ENCODE assay signal across 15 mouse cellular contexts in the genomic region with DNA sequence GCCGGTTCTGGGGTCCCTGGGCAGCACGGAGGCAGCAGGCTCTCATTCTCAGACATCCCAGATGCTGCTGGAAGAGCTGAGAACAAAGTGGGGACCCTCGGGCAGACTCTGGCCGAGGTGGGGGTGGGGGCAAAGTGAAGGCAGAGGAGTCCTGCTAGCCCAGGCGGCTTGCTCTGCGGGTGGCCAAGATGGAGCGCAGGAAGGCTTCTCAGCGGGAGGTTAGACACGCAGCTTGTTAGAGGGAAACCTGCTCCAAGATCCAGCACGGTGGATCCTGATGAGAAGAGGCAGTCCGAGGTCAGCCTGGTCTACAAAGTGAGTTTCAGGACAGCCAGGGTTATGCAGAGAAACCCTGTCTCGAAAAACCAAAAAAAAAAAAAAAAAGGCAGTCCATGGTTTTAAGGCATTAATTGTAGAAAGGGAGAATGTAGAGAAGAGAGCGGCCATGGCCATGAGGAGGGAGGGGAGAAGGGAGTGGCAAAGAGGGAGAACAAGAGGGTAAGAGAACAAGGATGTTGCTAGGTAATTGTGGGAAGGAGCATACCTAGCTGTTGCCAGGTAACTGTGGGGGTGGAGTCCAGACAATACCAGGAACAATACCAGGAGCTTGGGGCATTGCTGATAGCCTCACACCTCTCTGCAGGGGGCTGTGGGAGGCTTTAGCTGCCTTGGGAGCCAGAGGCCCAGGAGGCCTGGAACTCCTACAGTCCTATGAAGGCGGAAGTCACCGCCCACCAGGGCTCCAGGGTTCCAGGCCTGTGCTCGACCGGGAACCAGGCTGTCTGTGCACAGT. TPM values are rescaled to one million over a fixed set of nuclear protein-coding genes. Genes with fewer than 3 reads are reported as not detected.
DNase-seq lines count a peak whose midpoint lies in the region; ATAC-seq and TF ChIP-seq lines count a peak whose summit lies in the region.
"Had no signal": no experiment of that assay in that cellular context is flagged by ENCODE, and none has a peak within 500 bp of the region (broad histone marks: within the 10 kb centered on the region; RNA-seq: fewer than 3 reads in every experiment).

No protein-coding gene starts in this region.

- H3K4me3 ChIP-seq in hindbrain, postnatal 0 days (ENCODE audit: low read length): no peak overlapping the region
- H3K4me3 ChIP-seq in hindbrain, embryonic 16.5 days (ENCODE audit: low read length): no peak overlapping the region
- no peak overlapping the region for H3K4me3 ChIP-seq in intestine, postnatal 0 days (ENCODE audit: low read depth, low read length)
- H3K4me3 ChIP-seq in stomach, embryonic 14.5 days (ENCODE audit: low read depth, low read length): no peak overlapping the region
- H3K4me3 ChIP-seq in liver, embryonic 11.5 days (ENCODE audit: low read depth, low read length): no peak overlapping the region
- H3K4me3 ChIP-seq in left cerebral cortex, adult 2 months: no peak overlapping the region
- H3K4me3 ChIP-seq: gastrocnemius, adult 2 months; limb, embryonic 13.5 days; megakaryocyte, embryonic 14.5 days had no signal

- no peak for DNase-seq in hindbrain, postnatal 0 days (ENCODE audit: low spot score)
- peak; percentile 100 for DNase-seq in R1 (ENCODE audit: low read depth, low spot score)
- DNase-seq in adrenal gland, postnatal 25 days: no peak
- DNase-seq in liver, embryonic 11.5 days (ENCODE audit: low spot score): no peak
- no peak for DNase-seq in left cerebral cortex, adult 2 months (ENCODE audit: extremely low spot score in 1 of 2, low spot score in 2 of 2)
- DNase-seq: cerebellum, adult 11 months; gastrocnemius, adult 2 months; kidney, adult 11 months; layer of hippocampus, adult 9-11 months; spleen, adult 18-20 months had no signal

- WGBS in hindbrain, postnatal 0 days: 29% methylated on average over 17 of the region's 17 CpGs
- 23% methylated on average over 17 of the region's 17 CpGs for WGBS in hindbrain, embryonic 16.5 days
- 46% methylated on average over 17 of the region's 17 CpGs for WGBS in intestine, postnatal 0 days
- WGBS in stomach, embryonic 14.5 days: 37% methylated on average over 17 of the region's 17 CpGs
- 43% methylated on average over 17 of the region's 17 CpGs for WGBS in liver, embryonic 11.5 days

- H3K27ac ChIP-seq in hindbrain, postnatal 0 days: no peak overlapping the region
- no peak overlapping the region for H3K27ac ChIP-seq in hindbrain, embryonic 16.5 days (ENCODE audit: low read depth, low read length)
- no peak overlapping the region for H3K27ac ChIP-seq in intestine, postnatal 0 days (ENCODE audit: low read depth, low read length)
- no peak overlapping the region for H3K27ac ChIP-seq in stomach, embryonic 14.5 days (ENCODE audit: low read length)
- H3K27ac ChIP-seq in liver, embryonic 11.5 days (ENCODE audit: low read depth, low read length): no peak overlapping the region
- no peak overlapping the region for H3K27ac ChIP-seq in left cerebral cortex, adult 2 months
- H3K27ac ChIP-seq: gastrocnemius, adult 2 months; limb, embryonic 13.5 days had no signal

- peaks cover 15% of the 10 kb centered on the region; the same call in 1 of the 2 replicates for H3K36me3 ChIP-seq in hindbrain, postnatal 0 days (ENCODE audit: insufficient read depth, low read length)
- H3K36me3 ChIP-seq in hindbrain, embryonic 16.5 days (ENCODE audit: control insufficient read depth, insufficient read depth, low read length): peaks cover 10% of the 10 kb centered on the region
- H3K36me3 ChIP-seq in intestine, postnatal 0 days (ENCODE audit: control insufficient read depth, insufficient read depth): peaks cover 12% of the 10 kb centered on the region
- H3K36me3 ChIP-seq in stomach, embryonic 14.5 days (ENCODE audit: control insufficient read depth, insufficient read depth, low read length): no peaks in the 10 kb centered on the region; the same call in 1 of the 2 replicates
- no peaks in the 10 kb centered on the region for H3K36me3 ChIP-seq in liver, embryonic 11.5 days (ENCODE audit: control insufficient read depth, insufficient read depth, low read length)

- H3K9me3 ChIP-seq in hindbrain, postnatal 0 days (ENCODE audit: low read length): no peaks in the 10 kb centered on the region
- H3K9me3 ChIP-seq in hindbrain, embryonic 16.5 days (ENCODE audit: control insufficient read depth, low read length): no peaks in the 10 kb centered on the region
- no peaks in the 10 kb centered on the region for H3K9me3 ChIP-seq in intestine, postnatal 0 days (ENCODE audit: control insufficient read depth)
- H3K9me3 ChIP-seq in stomach, embryonic 14.5 days (ENCODE audit: control insufficient read depth, low read depth, low read length): no peaks in the 10 kb centered on the region
- no peaks in the 10 kb centered on the region for H3K9me3 ChIP-seq in liver, embryonic 11.5 days (ENCODE audit: control insufficient read depth, low read length)
- H3K9me3 ChIP-seq: limb, embryonic 13.5 days; megakaryocyte, embryonic 14.5 days had no signal

- H3K27me3 ChIP-seq in hindbrain, postnatal 0 days (ENCODE audit: insufficient read depth, low read length): no peaks in the 10 kb centered on the region
- no peaks in the 10 kb centered on the region for H3K27me3 ChIP-seq in hindbrain, embryonic 16.5 days (replicated peaks; ENCODE audit: control insufficient read depth, insufficient read depth, low read length)
- no peaks in the 10 kb centered on the region for H3K27me3 ChIP-seq in intestine, postnatal 0 days (replicated peaks; ENCODE audit: control insufficient read depth, insufficient read depth, low read length)
- no peaks in the 10 kb centered on the region for H3K27me3 ChIP-seq in stomach, embryonic 14.5 days (ENCODE audit: control insufficient read depth, insufficient read depth, low read length)
- no peaks in the 10 kb centered on the region for H3K27me3 ChIP-seq in liver, embryonic 11.5 days (replicated peaks; ENCODE audit: control insufficient read depth, insufficient read depth, low read length)
- H3K27me3 ChIP-seq: limb, embryonic 13.5 days; megakaryocyte, embryonic 14.5 days had no signal

- no peaks in the 10 kb centered on the region for H3K4me1 ChIP-seq in hindbrain, postnatal 0 days (ENCODE audit: insufficient read depth, low read length)
- no peaks in the 10 kb centered on the region for H3K4me1 ChIP-seq in hindbrain, embryonic 16.5 days (ENCODE audit: control insufficient read depth, insufficient read depth, low read depth, low read length)
- no peaks in the 10 kb centered on the region for H3K4me1 ChIP-seq in intestine, postnatal 0 days (replicated peaks; ENCODE audit: control insufficient read depth, insufficient read depth, low read length)
- no peaks in the 10 kb centered on the region for H3K4me1 ChIP-seq in stomach, embryonic 14.5 days (ENCODE audit: control insufficient read depth, insufficient read depth, low read length)
- no peaks in the 10 kb centered on the region for H3K4me1 ChIP-seq in liver, embryonic 11.5 days (replicated peaks; ENCODE audit: control insufficient read depth, insufficient read depth, low read length)

- intact Hi-C loops in left cerebral cortex, adult 2 months (cut with DNase I): no loop called here

- ATAC-seq in hindbrain, postnatal 0 days: 0 out of 2 replicates have a peak, but pooled peaks have one; percentile 7
- no peak for ATAC-seq in hindbrain, embryonic 16.5 days
- ATAC-seq in intestine, postnatal 0 days: peak; percentile 63; the same call in 1 of the 2 replicates
- peak; percentile 87 for ATAC-seq in stomach, embryonic 14.5 days (ENCODE audit: insufficient number of reproducible peaks, insufficient read depth, low FRiP score, low read depth)
- ATAC-seq in liver, embryonic 11.5 days (replicated peaks; ENCODE audit: low FRiP score): no peak

- no peak overlapping the region for H3K4me2 ChIP-seq in hindbrain, postnatal 0 days (ENCODE audit: low read depth, low read length)
- H3K4me2 ChIP-seq in hindbrain, embryonic 16.5 days (ENCODE audit: low read length): no peak overlapping the region
- no peak overlapping the region for H3K4me2 ChIP-seq in intestine, postnatal 0 days (replicated peaks; ENCODE audit: low read depth)
- no peak overlapping the region for H3K4me2 ChIP-seq in stomach, embryonic 14.5 days (replicated peaks; ENCODE audit: low read depth, low read length)
- H3K4me2 ChIP-seq in liver, embryonic 11.5 days: no peak overlapping the region
- H3K4me2 ChIP-seq: limb, embryonic 13.5 days had no signal

- TF ChIP-seq CTCF in hindbrain, postnatal 0 days (IDR thresholded peaks at IDR 0.05; ENCODE audit: low read depth): no peak
- no peak for TF ChIP-seq CTCF in intestine, postnatal 0 days (IDR thresholded peaks at IDR 0.05; ENCODE audit: low read depth)
- no peak for TF ChIP-seq CTCF in left cerebral cortex, adult 2 months (IDR thresholded peaks at IDR 0.05)

- H3K9ac ChIP-seq in hindbrain, postnatal 0 days (replicated peaks; ENCODE audit: low read length): no peak overlapping the region
- no peak overlapping the region for H3K9ac ChIP-seq in hindbrain, embryonic 16.5 days (ENCODE audit: low read depth, low read length)
- no peak overlapping the region for H3K9ac ChIP-seq in intestine, postnatal 0 days (ENCODE audit: low read depth, low read length)
- H3K9ac ChIP-seq in stomach, embryonic 14.5 days (replicated peaks; ENCODE audit: low read depth, low read length): no peak overlapping the region
- H3K9ac ChIP-seq in liver, embryonic 11.5 days (ENCODE audit: low read depth, low read length): no peak overlapping the region
- H3K9ac ChIP-seq: limb, embryonic 13.5 days had no signal

RNA-seq across cellular contexts. Expression of a gene that starts 25.7 kb away (rescaled TPM):
- 16.1 and 18.9 TPM in 2 replicates for total RNA-seq in hindbrain, postnatal 0 days (2014; rRNA removed)
- 36.2 and 45.3 TPM in 2 replicates for polyA plus RNA-seq in hindbrain, postnatal 0 days (2015; fragmentation: Nextera tagmentation; extraction: Ambion mirVana)
- 50.1 and 50.8 TPM in 2 replicates for polyA plus RNA-seq in hindbrain, embryonic 16.5 days (2015; fragmentation: Nextera tagmentation; extraction: Ambion mirVana)
- 34.0 and 34.3 TPM in 2 replicates for polyA plus RNA-seq in intestine, postnatal 0 days (2015; fragmentation: Nextera tagmentation; extraction: Ambion mirVana)
- 57.4 and 65.0 TPM in 2 replicates for polyA plus RNA-seq in stomach, embryonic 14.5 days (2014; fragmentation: Nextera tagmentation; extraction: Ambion mirVana)
- total RNA-seq in adrenal gland, postnatal 25 days (2021): 36.2 and 38.2 TPM in 2 replicates
- polyA plus RNA-seq in liver, embryonic 11.5 days (2014; fragmentation: Nextera tagmentation; extraction: Ambion mirVana): 74.7 and 77.4 TPM in 2 replicates
- 10 to 100 TPM; 32.7 to 40.2 TPM for total RNA-seq in left cerebral cortex, adult 2 months (2021)

RNA-seq across cellular contexts. Expression of a gene that starts 43.5 kb away (rescaled TPM):
- total RNA-seq in hindbrain, postnatal 0 days (2014; rRNA removed): 24.5 and 36.3 TPM in 2 replicates
- polyA plus RNA-seq in hindbrain, postnatal 0 days (2015; fragmentation: Nextera tagmentation; extraction: Ambion mirVana): 55.5 and 57.4 TPM in 2 replicates
- 67.9 and 70.4 TPM in 2 replicates for polyA plus RNA-seq in hindbrain, embryonic 16.5 days (2015; fragmentation: Nextera tagmentation; extraction: Ambion mirVana)
- 59.2 and 62.0 TPM in 2 replicates for polyA plus RNA-seq in intestine, postnatal 0 days (2015; fragmentation: Nextera tagmentation; extraction: Ambion mirVana)
- 42.8 and 47.2 TPM in 2 replicates for polyA plus RNA-seq in stomach, embryonic 14.5 days (2014; fragmentation: Nextera tagmentation; extraction: Ambion mirVana)
- total RNA-seq in adrenal gland, postnatal 25 days (2021): 52.8 and 78.7 TPM in 2 replicates
- 18.5 and 19.1 TPM in 2 replicates for polyA plus RNA-seq in liver, embryonic 11.5 days (2014; fragmentation: Nextera tagmentation; extraction: Ambion mirVana)
- total RNA-seq in left cerebral cortex, adult 2 months (2021): 10 to 100 TPM; 34.5 to 36.6 TPM

RNA-seq across cellular contexts. Expression of a gene that starts 51.8 kb away (rescaled TPM):
- 14.8 and 15.8 TPM in 2 replicates for total RNA-seq in hindbrain, postnatal 0 days (2014; rRNA removed)
- 33.5 and 36.5 TPM in 2 replicates for polyA plus RNA-seq in hindbrain, postnatal 0 days (2015; fragmentation: Nextera tagmentation; extraction: Ambion mirVana)
- polyA plus RNA-seq in hindbrain, embryonic 16.5 days (2015; fragmentation: Nextera tagmentation; extraction: Ambion mirVana): 39.3 and 42.5 TPM in 2 replicates
- polyA plus RNA-seq in intestine, postnatal 0 days (2015; fragmentation: Nextera tagmentation; extraction: Ambion mirVana): 11.3 and 11.8 TPM in 2 replicates
- 20.3 and 25.6 TPM in 2 replicates for polyA plus RNA-seq in stomach, embryonic 14.5 days (2014; fragmentation: Nextera tagmentation; extraction: Ambion mirVana)
- 90.3 and 96.4 TPM in 2 replicates for total RNA-seq in adrenal gland, postnatal 25 days (2021)
- 11.9 and 15.0 TPM in 2 replicates for polyA plus RNA-seq in liver, embryonic 11.5 days (2014; fragmentation: Nextera tagmentation; extraction: Ambion mirVana)
- 10 to 100 TPM; 69.2 to 78.7 TPM for total RNA-seq in left cerebral cortex, adult 2 months (2021)

Comparison
In these comparisons a context has a peak if more than half of its experiments do, and no peak if none do; other contexts are left out.
1. ATAC-seq: peak in hindbrain, postnatal 0 days (single experiment), intestine, postnatal 0 days (single experiment) and stomach, embryonic 14.5 days (single experiment); none in hindbrain, embryonic 16.5 days (single experiment) and liver, embryonic 11.5 days (single experiment).